Mouse (Mus musculus): ENCODE data around the gene Crls1. TPM values are rescaled to one million over a fixed set of nuclear protein-coding genes. Genes with fewer than 3 reads are reported as not detected.
A peak's percentile ranks its signal among the peaks of the same experiment; 100 is the strongest.

The Crls1 gene
- polyA plus RNA-seq, 2 experiments: 33.5 to 35.5 TPM

DNA sequence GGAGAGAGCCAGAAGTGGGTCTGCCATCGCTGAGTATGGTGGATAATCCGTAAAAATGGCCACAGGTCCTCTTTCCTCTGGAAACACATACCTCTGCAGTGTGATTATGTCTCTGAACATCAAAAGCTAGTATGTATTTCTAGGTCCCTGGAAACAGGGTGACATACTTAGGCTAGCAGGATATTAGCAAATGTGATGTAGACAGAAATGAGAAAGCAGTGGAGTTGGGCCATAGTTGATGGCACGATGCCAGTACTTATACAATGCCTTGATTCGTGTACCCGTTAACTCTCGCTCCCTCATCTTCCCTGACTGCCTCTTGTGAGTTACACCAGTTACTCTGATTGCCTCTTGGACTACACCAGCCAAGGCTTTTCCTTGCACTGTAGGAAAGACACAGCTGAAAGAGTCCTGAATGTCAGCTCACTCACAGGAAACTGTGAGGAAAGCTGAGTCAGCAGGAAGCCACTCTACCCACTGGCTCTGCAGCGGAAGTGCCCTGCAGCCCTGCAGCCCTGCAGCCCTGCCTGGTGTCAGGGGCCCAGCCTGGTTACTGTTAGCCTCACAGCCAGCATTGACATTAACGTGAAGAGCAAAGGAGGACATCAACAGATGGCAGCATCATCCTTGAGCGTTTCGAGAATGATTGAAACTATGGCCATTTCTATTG, 27.3 kb downstream of the Crls1 start:
- 77% methylated on average over 10 of the region's 10 CpGs for WGBS
- ATAC-seq (ENCODE audit: low FRiP score, low read depth) (no peak), DNase-seq (ENCODE audit: low spot score) (no peak)
- no peaks in the 10 kb centered on the region for H3K9me3 ChIP-seq (ENCODE audit: control insufficient read depth, low read length)
- no peak overlapping the region for H3K4me3 ChIP-seq (replicated peaks; ENCODE audit: low read length)
- TF ChIP-seq POLR2A (IDR thresholded peaks at IDR 0.05; ENCODE audit: borderline replicate concordance, extremely low read depth, insufficient read depth, insufficient read length): no peak
- no peaks in the 10 kb centered on the region for H3K36me3 ChIP-seq (ENCODE audit: control insufficient read depth, insufficient read depth, low read length)
- H3K27ac ChIP-seq (replicated peaks; ENCODE audit: low read depth, low read length): no peak overlapping the region
- no peak overlapping the region for H3K4me2 ChIP-seq (replicated peaks; ENCODE audit: low read depth, low read length, severe bottlenecking)
- no peaks in the 10 kb centered on the region for H3K4me1 ChIP-seq (ENCODE audit: control insufficient read depth, insufficient read depth, low read length)
- H3K9ac ChIP-seq (ENCODE audit: low read depth, low read length, severe bottlenecking): no peak overlapping the region
- peaks cover 12% of the 10 kb centered on the region for H3K27me3 ChIP-seq (ENCODE audit: control insufficient read depth, insufficient read depth, low read length)

DNA sequence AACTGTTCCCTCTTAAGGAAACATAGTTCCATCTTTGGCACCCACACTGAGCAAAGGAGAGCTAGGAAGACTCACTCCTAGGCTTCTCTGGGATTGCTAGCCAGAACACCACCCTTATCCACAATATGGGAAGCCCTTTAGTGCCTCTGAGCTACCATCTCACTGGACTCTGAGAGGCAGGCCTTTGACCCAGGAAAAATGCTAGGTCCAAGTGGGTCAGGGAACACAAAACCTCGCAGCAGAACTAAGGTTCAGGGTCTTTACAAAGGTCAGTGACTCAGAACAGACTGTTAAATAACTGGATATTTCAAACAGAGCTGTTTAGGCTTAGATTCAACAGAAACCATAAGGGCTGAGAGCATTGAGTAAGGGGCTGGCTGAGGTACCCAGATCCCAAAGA, 30.5 kb downstream of the Crls1 start:
- H3K27ac ChIP-seq (replicated peaks; ENCODE audit: low read depth, low read length): no peak overlapping the region
- no peak overlapping the region for H3K4me3 ChIP-seq (replicated peaks; ENCODE audit: low read length)
- no peaks in the 10 kb centered on the region for H3K9me3 ChIP-seq (ENCODE audit: control insufficient read depth, low read length)
- peaks cover 35% of the 10 kb centered on the region for H3K27me3 ChIP-seq (ENCODE audit: control insufficient read depth, insufficient read depth, low read length)
- WGBS: 65% methylated on average over 1 of the region's 1 CpGs
- H3K36me3 ChIP-seq (ENCODE audit: control insufficient read depth, insufficient read depth, low read length): no peaks in the 10 kb centered on the region
- H3K4me2 ChIP-seq (replicated peaks; ENCODE audit: low read depth, low read length, severe bottlenecking): no peak overlapping the region
- ATAC-seq (ENCODE audit: low FRiP score, low read depth): no peak
- DNase-seq (ENCODE audit: low spot score): no peak
- no peak overlapping the region for H3K9ac ChIP-seq (ENCODE audit: low read depth, low read length, severe bottlenecking)
- H3K4me1 ChIP-seq (ENCODE audit: control insufficient read depth, insufficient read depth, low read length): peaks cover 4% of the 10 kb centered on the region
- TF ChIP-seq POLR2A (IDR thresholded peaks at IDR 0.05; ENCODE audit: borderline replicate concordance, extremely low read depth, insufficient read depth, insufficient read length): no peak

DNA sequence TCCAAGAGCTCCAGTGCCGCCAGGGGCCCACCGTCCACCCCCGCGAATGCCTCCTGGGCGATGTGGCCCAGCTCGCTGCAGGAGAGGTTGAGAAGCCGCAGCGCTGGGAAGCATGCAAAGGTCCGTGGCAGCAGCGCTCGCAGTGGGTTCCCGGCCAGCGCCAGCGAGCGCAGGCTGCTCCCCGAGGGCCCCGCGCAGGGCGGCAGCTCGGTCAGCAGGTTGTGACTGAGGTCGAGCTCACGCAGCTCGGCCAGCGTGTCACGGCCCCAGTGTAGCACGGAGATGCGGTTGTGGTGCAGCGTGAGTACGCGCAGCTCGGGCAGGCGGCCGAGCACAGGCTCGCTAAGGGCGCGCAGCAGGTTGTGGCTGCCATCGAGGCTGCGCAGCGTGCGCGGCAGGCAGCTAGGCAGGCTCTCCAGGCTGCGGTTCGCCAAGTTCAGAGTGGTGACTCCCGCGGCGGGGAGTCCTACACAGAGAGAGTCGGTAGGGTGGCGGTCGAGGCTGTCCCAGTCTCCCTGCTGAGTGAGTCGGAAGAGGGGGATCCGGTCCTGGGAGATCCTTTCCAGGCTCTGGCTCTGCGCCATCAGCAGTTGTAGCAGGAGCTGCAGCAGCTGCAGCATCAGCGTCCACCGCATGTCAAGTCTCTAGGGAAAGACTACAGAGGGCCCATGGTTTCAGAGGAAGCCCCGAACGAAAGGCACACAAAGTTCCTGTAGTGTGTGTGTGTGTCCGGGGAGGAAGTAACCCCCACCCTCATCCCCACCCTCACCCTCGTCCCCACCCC, 33.0 kb downstream of the Crls1 start:
- DNase-seq (ENCODE audit: low spot score) (peak; percentile 46), ATAC-seq (ENCODE audit: low FRiP score, low read depth) (peak; percentile 69)
- under 1% methylated on average over 58 of the region's 58 CpGs for WGBS
- Histone ChIP-seq H3K36me3 (ENCODE audit: control insufficient read depth, insufficient read depth, low read length) (no peaks in the 10 kb centered on the region), H3K4me3 (replicated peaks; ENCODE audit: low read length) (peak overlapping the region; percentile 51), H3K4me2 (replicated peaks; ENCODE audit: low read depth, low read length, severe bottlenecking) (peak overlapping the region; percentile 98), H3K4me1 (ENCODE audit: control insufficient read depth, insufficient read depth, low read length) (peaks cover 4% of the 10 kb centered on the region), H3K9ac (ENCODE audit: low read depth, low read length, severe bottlenecking) (peak overlapping the region; percentile 34; the same call in 1 of the 2 replicates), H3K27ac (replicated peaks; ENCODE audit: low read depth, low read length) (no peak overlapping the region), H3K27me3 (ENCODE audit: control insufficient read depth, insufficient read depth, low read length) (peaks cover 35% of the 10 kb centered on the region), H3K9me3 (ENCODE audit: control insufficient read depth, low read length) (no peaks in the 10 kb centered on the region)
- no peak for TF ChIP-seq POLR2A (IDR thresholded peaks at IDR 0.05; ENCODE audit: borderline replicate concordance, extremely low read depth, insufficient read depth, insufficient read length)

DNA sequence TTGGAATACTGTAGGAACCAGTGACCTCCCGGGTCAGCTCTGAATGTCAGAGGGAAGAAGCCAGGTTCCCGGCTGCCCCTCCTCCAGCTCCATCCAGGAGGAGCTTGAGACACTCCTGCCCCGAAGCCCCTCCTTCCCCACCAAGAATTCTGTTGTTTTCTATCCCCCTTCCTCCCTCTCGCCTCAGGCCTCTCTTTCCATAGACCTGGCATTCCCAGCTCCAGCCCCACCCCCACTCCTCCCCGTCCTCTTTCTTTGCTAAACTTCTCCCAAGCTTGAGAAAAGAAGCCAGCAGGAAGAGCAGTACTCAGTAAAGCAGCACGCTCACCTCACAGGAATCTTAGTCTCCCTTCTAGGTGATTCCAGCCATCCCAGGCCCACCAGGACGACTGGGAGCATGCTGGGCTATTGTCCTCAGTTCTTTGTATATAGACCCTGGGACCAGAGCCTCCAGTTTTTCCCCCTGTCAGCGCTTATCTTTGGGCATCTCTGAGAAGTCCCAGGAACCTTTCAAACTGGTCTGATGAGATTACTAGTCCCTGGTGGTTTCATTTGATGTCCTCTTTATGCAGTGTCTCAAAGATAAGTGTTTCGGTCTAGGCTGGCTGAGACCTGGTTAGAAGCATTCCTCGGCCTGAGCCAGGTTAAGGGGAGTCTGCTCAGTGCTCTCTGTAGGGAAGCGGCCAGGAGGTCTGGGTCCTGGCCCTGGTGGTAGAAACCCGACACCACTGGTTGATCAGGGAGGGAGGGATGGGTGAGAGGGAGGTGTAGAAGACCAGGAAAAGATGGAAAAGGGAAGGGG, 34.6 kb downstream of the Crls1 start, which contains the start of gene Lrrn4:
Lrrn4 (minus strand) TSS at position 48 of the 802 bp plus-strand sequence.
- peaks cover 4% of the 10 kb centered on the region for H3K4me1 ChIP-seq (ENCODE audit: control insufficient read depth, insufficient read depth, low read length)
- TF ChIP-seq POLR2A (IDR thresholded peaks at IDR 0.05; ENCODE audit: borderline replicate concordance, extremely low read depth, insufficient read depth, insufficient read length): no peak
- H3K4me2 ChIP-seq (replicated peaks; ENCODE audit: low read depth, low read length, severe bottlenecking): peak within 1 kb of the TSS; percentile 98
- DNase-seq (ENCODE audit: low spot score) (no peak), ATAC-seq (ENCODE audit: low FRiP score, low read depth) (no peak)
- peak within 1 kb of the TSS; percentile 34; the same call in 1 of the 2 replicates for H3K9ac ChIP-seq (ENCODE audit: low read depth, low read length, severe bottlenecking)
- peak within 1 kb of the TSS; percentile 51 for H3K4me3 ChIP-seq (replicated peaks; ENCODE audit: low read length)
- 5% methylated on average over 12 of the region's 12 CpGs for WGBS
- H3K27me3 ChIP-seq (ENCODE audit: control insufficient read depth, insufficient read depth, low read length): peaks cover 35% of the 10 kb centered on the region
- H3K9me3 ChIP-seq (ENCODE audit: control insufficient read depth, low read length): no peaks in the 10 kb centered on the region
- H3K27ac ChIP-seq (replicated peaks; ENCODE audit: low read depth, low read length): no peak within 1 kb of the TSS
- no peaks in the 10 kb centered on the region for H3K36me3 ChIP-seq (ENCODE audit: control insufficient read depth, insufficient read depth, low read length)

Measured in limb, embryonic 14.5 days (tissue).